Mouse (Mus musculus) monocyte, adult 5-6 weeks (primary cell): ENCODE data around the gene Spats2. TPM values are rescaled to one million over a fixed set of nuclear protein-coding genes. Genes with fewer than 3 reads are reported as not detected.
"Not testable (repeated sequence)": the region's sequence is repeated elsewhere in the genome, so short reads cannot be mapped to it uniquely, and the experiment has no call there.

ENCODE experiments used
- ATAC-seq: fragments of 153-309, 156-312 bp; replicated peaks from 2 replicates; pipeline ENCODE4 v1.8.0; 2017; ENCODE audit warnings: mild to moderate bottlenecking; ENCODE audit not compliant: low TSS enrichment, insufficient number of reproducible peaks, severe bottlenecking, poor library complexity, low FRiP score
- total RNA-seq: library from RNA; stranded (forward); fragments of 200-1000, 200-491, 200-594 nt; gene quantifications from 3 replicates; pipeline ENCODE4 v1.2.3, GENCODE M21; 2017

The Spats2 gene
- total RNA-seq, 1 experiment from 2014 or later = not detected

DNA sequence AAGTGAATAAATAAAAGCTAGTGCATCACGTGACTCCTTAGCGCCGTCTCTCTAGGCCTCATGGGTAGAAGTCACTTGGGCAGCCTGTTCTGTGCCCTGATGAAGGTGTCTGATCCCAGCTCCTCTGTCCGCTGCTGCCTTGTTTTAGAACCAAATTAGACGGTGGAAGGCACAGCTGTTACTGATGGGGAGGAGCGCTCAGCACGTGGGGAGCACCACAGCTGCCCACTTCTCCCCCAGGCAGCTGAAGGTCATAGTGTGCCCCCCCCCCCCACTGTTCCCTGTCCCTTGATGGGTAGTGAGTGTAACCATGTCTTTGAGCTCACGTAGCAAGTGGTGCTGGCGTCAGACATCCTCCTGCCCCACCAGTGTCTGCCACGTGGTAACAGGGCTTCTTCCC, 87.5 kb downstream of the Spats2 start:
- no peak for ATAC-seq

DNA sequence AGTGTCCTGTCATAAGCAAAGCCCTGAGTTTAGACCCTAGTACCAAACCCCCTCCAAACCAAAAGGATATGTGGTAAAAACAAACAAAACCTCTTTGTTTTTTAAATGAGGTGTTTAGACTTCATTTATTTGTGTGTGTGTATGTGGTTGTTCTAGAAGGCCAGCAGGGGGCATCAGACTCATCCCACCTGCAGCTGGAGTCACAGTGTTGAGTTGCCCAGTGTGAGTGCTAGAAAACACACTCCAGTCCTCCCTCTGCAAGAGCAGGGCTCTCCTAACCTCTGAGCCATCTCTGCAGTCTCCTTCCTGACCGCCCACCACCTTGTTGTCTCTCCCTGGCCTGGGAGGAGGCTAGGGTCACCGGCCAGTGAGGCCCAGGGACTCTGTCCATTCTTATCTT, 89.2 kb downstream of the Spats2 start:
- no peak for ATAC-seq

- no peak for ATAC-seq
These were observed 90.2 kb downstream of the Spats2 start for GRCm38 (mm10) chr15:99215741-99216463.

DNA sequence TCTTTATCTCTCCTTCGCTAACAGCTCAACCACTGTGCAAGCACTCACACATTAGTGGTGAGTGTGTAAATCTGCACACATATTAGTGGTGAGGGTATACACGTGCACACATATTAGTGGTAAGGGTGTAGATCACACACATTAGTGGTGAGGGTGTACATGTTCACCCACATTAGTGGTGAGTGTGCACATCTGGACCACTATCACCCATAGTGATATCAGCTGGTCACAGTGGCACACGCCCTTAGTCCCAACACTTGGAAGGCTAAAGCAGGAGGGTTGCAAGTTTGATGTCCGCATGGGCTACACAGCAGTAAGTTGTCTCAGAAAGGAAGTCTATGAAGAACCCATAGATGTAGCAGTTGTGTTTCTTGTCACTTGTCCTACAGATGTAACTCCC, 91.9 kb downstream of the Spats2 start:
- ATAC-seq = no peak

DNA sequence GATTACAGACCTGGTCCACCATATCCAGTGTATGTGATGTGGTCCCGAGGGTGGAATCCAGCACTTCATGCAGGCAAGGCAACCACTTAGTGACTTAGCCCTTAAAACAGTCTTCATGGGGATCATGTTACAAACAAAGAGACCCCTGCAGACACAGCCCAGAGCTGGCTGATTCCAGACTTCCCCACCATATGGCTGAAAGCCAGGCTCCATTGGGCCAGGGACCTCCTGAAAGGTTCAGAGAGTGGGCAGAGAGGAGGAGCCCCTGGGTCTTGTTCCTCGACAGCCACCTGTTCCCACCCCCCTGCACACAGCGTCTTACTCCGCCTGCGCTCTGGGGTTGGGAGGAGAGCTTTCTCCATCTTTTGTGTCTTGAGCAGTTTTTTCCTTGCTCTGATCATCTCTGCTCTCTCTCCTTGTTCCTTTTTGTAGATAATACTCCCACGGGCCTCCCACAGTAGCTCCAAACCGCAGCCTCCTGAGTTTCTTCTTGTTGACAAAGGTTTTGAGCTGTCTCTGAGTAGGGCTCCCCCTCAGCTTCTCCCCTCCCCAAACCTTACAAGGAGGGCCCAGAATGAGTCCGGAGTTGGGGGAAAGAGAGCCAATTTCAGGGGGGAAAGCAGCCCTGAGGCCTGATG, 95.7 kb downstream of the Spats2 start:
- no peak for ATAC-seq

DNA sequence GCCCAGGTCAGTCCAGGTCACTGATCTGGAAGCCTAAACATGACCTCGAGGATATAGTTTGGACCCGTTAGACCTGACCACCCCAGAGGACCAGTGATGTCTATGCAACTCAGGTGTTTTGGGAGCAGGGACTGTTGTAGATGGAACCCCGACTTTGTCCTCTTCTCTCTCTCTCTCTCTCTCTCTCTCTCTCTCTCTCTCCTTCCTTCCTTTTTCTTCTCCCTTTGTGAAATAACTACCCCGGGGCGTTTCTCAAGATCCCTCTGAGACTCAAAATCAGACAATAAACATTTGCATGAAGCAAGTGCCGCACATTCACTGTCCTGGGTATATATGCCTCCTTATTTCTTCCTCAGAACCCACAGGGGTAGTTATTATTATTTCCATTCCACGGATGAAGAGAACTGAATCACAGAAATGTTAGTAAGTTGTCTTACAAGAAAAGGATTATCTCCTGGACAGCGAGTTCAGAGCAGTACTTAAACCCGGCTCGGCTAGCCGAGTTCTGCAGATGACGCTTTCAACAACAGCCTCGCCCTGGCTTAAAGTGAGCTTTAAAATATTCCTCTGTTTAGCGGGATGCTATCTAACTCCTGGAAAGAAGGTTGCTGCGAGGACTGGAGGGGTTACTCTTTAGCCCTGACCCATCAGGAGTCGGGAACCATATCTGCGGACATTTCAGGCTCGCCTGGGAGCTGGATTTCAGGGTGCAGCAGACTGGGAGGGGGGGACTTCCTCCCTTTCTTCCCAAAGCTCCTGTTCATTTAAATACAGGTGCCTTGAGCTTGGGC, 97.3 kb downstream of the Spats2 start:
- no peak for ATAC-seq

DNA sequence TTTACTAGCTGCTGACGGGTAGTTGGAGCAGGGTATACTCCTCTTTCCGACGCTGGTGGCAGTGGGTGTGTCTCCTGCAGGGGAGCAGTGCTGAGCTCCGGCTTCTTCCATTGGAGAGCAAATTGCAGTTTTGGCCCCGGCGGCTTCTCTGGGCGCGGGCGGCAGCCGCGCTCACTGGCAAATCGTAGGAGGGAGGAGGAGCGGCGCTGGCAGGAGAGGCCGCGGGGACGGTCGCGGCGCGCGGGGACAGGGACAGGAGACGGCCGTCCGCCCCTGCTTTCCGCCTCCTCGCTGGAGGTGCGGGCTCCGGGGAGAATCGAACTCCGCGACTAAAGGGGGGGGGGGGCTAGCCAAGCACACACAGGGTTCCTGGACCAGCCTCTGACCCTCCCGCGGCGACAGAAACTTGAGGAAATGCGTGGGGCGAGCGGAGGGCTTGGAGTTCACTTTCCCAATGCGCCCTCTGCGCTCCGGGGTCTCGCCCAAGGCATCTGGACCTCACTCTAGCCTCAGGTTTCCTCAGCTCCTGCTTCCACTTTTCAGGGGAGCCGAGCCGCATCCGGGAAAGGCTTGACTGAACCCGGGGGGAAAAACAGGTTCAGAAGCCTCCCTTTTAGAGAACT, 98.0 kb downstream of the Spats2 start:
- ATAC-seq = no peak

DNA sequence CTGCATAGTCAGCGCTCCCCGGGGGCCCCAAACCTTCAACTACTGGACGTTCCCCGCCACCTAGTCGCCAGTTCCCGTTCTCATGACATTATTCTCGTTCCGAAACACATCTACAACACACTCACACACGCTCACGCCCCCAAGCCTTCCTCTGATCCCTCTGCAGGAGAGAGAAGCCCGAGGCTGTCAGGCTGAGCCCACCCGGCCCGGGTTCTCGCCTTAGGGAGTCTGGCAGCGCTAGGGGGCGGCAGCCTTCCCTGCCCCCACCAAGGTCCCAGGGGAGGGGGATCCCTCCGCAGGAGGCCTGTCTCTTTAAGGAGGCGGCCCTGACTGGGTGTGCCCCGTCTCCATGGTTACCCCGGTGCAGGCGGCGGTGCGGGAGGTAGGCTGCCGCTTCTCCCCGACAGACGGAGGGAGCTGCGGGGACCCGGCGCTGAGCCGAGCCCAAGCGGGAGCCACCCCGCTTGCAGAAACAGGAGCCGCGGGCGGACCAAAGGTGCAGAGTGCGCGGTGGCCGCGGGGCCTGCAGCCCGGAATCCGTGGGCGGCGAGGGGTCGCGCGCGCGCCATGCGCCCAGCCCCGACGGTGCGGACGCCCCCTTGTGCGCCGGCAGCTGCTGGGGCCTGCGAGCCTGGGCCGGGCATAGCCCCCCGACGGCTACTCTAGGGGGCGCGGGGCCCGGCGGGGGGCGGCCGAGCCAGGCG, 98.6 kb downstream of the Spats2 start, which contains the start of gene Kcnh3:
Gene Kcnh3, plus strand, starts transcription at position 654 of the 704 bp plus-strand sequence.
- no peak for ATAC-seq

GRCm38 (mm10) chr15:99225081-99225810, 99.5 kb downstream of the Spats2 start:
- no peak for ATAC-seq

DNA sequence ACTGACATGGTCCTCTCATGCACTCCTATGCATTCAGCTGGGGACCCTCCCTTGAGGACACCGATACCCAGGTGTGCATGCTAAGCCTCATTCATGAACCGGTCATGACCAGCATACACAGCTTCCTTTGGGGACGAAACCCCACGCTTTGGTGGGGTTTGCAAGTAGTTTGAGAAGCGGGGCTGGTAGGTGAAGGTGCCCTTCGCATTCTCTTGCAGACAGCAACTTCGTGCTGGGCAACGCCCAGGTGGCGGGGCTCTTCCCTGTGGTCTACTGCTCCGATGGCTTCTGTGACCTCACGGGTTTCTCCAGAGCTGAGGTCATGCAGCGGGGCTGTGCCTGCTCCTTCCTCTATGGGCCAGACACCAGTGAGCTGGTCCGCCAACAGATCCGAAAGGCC, 100.4 kb downstream of the Spats2 start:
- ATAC-seq = no peak

GRCm38 (mm10) chr15:99231998-99232397, 106.3 kb downstream of the Spats2 start:
- ATAC-seq = no peak

DNA sequence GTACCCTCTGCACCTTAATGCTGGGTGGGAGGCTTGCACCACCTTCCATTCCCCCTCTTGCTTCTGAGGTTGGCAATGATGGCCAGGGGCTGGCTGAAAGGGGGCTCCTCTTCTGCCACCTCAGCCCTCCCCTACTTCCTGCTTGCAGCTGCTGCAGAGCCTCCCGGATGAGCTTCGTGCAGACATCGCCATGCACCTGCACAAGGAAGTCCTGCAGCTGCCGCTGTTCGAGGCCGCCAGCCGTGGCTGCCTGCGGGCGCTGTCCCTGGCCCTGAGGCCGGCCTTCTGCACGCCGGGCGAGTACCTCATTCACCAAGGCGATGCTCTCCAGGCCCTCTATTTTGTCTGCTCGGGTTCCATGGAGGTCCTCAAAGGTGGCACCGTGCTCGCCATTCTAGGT, 108.0 kb downstream of the Spats2 start:
- ATAC-seq = no peak

DNA sequence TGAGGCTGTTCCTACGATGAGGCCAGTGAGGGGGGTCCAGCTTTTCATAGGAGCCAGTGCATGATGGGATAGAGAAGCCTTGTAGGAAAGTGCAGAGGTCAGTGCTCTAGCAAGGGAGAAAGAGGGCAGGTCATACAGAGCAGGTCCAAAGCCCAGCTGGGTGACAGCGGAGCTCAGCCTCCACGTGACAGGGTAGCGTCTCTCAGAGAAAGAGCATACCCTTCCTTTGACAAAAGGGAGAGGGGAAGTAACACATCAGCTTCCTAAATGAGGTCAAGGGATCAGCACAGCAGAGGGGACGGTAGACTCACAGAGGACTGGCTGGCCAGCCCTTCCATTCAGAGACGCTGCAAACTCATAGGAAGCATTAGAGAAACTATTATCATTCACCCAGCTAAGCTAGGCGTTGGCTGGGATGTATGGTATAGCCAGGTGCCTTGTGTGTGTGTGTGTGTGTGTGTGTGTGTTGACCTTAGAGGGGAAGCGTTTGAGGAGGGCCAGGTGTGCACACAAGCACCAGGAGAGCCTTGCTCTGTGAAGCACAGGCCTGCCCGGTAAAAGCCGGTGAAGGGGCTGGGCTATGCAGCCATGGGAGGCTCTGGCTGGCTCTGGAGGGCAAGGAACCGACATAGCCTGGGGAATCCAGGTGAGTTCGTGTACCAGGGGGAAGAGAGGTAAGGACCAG, 108.8 kb downstream of the Spats2 start:
- no peak for ATAC-seq

GRCm38 (mm10) chr15:99238006-99238405, 112.3 kb downstream of the Spats2 start:
- no peak for ATAC-seq

DNA sequence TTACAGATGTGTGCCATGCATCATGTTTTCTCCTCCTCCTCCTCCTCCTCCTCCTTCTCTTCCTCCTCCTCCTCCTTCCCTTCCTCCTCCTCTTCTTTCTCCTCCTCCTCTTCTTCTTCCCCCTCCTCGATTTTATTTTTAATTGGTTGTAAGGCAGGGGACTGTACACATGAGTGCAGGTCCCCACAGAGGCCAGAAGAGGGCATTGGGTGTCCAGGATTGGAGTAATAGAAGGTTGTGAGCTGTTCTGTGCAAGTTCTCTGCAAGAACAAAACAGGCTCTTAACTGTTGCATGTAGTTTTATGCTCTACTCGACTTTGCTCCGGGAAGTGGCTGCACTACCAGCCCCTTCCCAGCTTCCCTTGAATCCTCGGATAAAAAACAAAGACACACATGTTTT, 114.4 kb downstream of the Spats2 start:
- no peak for ATAC-seq

DNA sequence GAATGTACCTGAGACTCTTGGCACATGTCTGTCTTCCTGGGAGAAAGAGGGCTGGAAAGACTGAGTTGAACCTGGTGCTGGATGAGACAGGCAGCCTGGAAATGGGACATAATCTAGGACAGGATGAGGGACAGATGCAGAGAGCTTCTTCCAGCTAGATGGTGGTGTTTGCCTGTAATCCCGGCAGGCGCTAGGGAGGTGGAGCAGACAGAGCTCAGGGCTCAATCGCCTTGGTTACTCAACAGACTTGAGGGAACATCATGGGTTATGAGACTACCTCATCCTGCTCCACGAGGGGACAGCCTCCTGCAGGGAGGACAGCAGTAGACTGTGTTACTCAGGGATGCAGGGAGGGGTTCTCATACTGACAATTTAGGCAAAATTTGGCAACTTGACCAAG, 115.5 kb downstream of the Spats2 start:
- ATAC-seq = no peak

DNA sequence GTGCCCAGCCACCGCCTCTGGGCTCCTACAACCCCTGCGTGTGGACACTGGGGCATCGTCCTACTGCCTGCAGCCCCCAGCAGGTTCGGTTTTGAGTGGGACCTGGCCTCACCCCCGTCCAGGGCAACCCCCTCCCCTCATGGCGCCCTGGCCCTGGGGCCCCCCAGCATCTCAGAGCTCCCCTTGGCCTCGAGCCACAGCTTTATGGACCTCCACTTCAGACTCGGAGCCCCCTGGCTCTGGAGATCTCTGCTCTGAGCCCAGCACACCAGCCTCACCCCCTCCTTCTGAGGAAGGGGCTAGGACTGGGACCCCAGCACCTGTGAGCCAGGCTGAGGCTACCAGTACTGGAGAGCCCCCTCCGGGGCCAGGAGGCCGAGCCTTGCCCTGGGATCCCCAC, 116.3 kb downstream of the Spats2 start:
- no peak for ATAC-seq

DNA sequence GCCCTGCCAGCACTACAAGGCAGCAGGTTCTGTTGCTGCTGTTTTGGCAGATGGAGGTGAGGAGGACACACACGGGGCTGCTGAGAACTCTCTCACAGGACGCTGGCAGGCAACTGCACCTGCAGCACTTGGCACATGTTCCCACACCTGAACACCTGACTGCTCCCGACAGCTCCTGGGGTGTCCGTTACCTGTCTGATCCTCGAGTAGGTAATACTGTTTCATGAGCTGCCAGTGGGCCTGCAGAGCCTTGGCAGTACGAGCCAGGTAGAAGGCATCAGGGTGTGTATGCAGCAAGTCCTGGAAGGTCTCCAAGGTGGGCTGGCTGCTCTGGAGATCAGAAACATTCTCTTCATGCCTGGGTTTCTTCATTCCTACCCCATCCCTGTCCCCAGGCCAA, 121.0 kb downstream of the Spats2 start:
- not testable (repeated sequence) for ATAC-seq
